Mouse (Mus musculus) forebrain, embryonic 12.5 days (tissue): ENCODE measurements around the gene Iqcf3. TPM values are rescaled to one million over a fixed set of nuclear protein-coding genes. Genes with fewer than 3 reads are reported as not detected.

Source experiments
- ATAC-seq: fragments of 200-750 bp; cut with Nextera tagmentation; 2 replicates; pipeline ENCODE4 v1.8.0; 2017; ENCODE audit warnings: moderate TSS enrichment; ENCODE audit not compliant: low FRiP score
- H3K27ac ChIP-seq: fragments of 300-500 bp; sonication (generic); 2 replicates; pipeline ENCODE4 v1.5.1; 2016; ENCODE audit warnings: mild to moderate bottlenecking
- H3K27me3 ChIP-seq: fragments of 300-500 bp; sonication (generic); 2 replicates; pipeline ENCODE4 v1.6.1; 2016; ENCODE audit warnings: mild to moderate bottlenecking
- H3K36me3 ChIP-seq: fragments of 300-500 bp; sonication (generic); replicated peaks from 2 replicates; pipeline ENCODE4 v1.6.1; 2016; ENCODE audit warnings: mild to moderate bottlenecking
- H3K4me1 ChIP-seq: fragments of 300-500 bp; sonication (generic); 2 replicates; pipeline ENCODE4 v1.6.1; 2016
- H3K4me2 ChIP-seq: fragments of 300-500 bp; sonication (generic); 2 replicates; pipeline ENCODE4 v1.6.1; 2016; ENCODE audit warnings: mild to moderate bottlenecking, moderate library complexity
- H3K4me3 ChIP-seq: fragments of 300-500 bp; sonication (generic); replicated peaks from 2 replicates; pipeline ENCODE4 v1.5.1; 2016; ENCODE audit warnings: mild to moderate bottlenecking
- H3K9ac ChIP-seq: fragments of 300-500 bp; sonication (generic); 2 replicates; pipeline ENCODE4 v1.6.1; 2016; ENCODE audit warnings: mild to moderate bottlenecking
- H3K9me3 ChIP-seq: fragments of 300-500 bp; sonication (generic); 2 replicates; pipeline ENCODE4 v1.6.1; 2016
- WGBS: fragments of 180-500 bp; shearing (Covaris S2); methylation state at CpG from one replicate; pipeline ENCODE4 v1.1.7; 2016; 5-methylcytosine and 5-hydroxymethylcytosine counted together
- polyA plus RNA-seq: library from polyadenylated mRNA; unstranded; fragments of >200 nt; fragmentation: Nextera tagmentation; extraction: Ambion mirVana; gene quantifications from 2 replicates; pipeline ENCODE4 v1.2.1, GENCODE M21; 2016

Gene Iqcf3
- polyA plus RNA-seq, 1 experiment from 2014 or later: not detected

GRCm38 (mm10) chr9:106457163-106457559, 104.3 kb downstream of the Iqcf3 start:
- peak overlapping the region; percentile 97 for H3K27ac ChIP-seq
- no peak for ATAC-seq
- H3K4me1 ChIP-seq: peaks cover 71% of the 10 kb centered on the region
- peaks cover 47% of the 10 kb centered on the region for H3K36me3 ChIP-seq
- H3K4me2 ChIP-seq: peak overlapping the region; percentile 96
- H3K27me3 ChIP-seq: peaks cover 3% of the 10 kb centered on the region; the same call in 1 of the 2 replicates
- H3K9ac ChIP-seq: peak overlapping the region; percentile 92
- H3K4me3 ChIP-seq: peak overlapping the region; percentile 78
- no peaks in the 10 kb centered on the region for H3K9me3 ChIP-seq
- WGBS: 37% methylated on average over 9 of the region's 9 CpGs

GRCm38 (mm10) chr9:106456325-106457162, 104.9 kb downstream of the Iqcf3 start:
- H3K9ac ChIP-seq: peak overlapping the region; percentile 92
- H3K36me3 ChIP-seq: peaks cover 41% of the 10 kb centered on the region
- peak overlapping the region; percentile 96 for H3K4me2 ChIP-seq
- H3K4me1 ChIP-seq: peaks cover 78% of the 10 kb centered on the region
- H3K27ac ChIP-seq: peak overlapping the region; percentile 97
- peak overlapping the region; percentile 78 for H3K4me3 ChIP-seq
- no peaks in the 10 kb centered on the region for H3K9me3 ChIP-seq
- H3K27me3 ChIP-seq: no peaks in the 10 kb centered on the region
- WGBS: 23% methylated on average over 15 of the region's 15 CpGs
- ATAC-seq: peak; percentile 3; the same call in 1 of the 2 replicates

DNA sequence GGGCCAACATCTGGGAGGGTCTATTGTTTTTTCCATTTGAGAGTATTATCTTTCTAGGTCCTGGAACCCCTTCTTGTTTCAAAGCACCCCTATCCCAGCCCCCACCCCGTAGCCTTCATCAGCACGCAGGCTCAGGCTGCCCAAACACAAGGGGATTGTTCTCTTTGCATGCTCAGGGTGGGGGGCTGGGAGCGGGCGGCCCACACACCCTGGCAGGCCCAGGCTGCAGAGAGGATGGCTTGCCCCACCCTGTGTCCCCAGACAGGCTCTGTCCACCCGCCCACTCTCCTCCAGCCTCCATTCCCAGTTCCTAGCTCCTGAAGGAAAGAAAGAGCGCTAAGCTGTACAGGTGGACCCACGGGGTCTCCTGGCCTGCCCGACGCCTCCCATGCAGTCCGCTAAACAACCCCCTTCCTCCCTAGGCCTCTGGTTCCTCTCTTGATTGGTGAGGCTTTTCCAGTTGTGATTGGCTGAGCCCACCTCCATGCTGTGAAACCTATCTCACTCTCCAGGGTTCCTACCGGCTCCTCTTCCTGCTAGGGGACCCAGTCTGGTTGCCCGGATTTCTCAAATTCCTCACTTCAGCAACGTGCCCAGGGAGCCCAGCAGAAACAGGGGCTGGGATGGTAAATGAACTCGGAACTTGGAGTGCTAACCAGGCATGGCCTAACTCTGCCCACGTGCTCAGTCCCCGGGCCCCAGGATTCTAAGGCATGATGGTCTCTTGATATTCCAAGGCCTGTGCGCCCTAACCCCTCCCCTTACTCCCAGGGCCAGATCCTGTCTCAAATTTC, 106.3 kb downstream of the Iqcf3 start:
- ATAC-seq: peak; percentile 36; the same call in 1 of the 2 replicates
- no peaks in the 10 kb centered on the region for H3K27me3 ChIP-seq

DNA sequence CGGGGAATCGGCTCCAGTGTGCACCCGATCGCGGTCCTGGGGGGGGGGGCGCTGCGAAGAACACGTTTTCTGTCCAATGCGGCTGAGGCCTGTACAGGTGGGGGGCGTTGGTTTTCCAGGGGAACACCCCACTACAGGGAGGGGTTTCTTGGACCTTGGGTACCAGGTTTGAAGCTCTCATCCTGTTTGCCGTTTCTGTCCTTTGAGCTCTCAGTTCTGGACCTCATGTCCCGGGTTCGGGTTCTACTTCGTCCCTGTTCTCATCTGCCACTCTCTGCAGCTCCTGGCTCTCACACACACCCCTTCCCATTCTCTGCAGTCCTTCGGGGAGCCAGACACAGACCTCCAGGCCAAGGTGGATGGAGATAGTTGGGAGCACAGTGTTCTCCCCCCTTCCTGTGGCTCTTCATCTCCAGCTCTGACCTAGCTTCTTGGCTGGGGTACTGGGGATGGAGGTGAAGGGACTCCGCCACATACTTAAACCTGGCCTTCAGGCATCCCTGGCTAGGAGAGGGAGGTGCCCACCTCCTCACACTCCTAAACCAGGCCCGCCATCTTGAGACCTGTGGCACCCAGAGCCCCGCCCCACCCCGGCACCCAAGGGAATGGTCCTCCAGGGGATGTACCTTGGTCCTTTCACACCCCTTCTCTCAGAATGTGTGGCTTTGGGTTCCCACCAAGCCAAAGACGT, 107.2 kb downstream of the Iqcf3 start:
- peaks cover 76% of the 10 kb centered on the region for H3K4me1 ChIP-seq
- peak overlapping the region; percentile 97 for H3K27ac ChIP-seq
- H3K36me3 ChIP-seq: peaks cover 18% of the 10 kb centered on the region
- peak overlapping the region; percentile 92 for H3K9ac ChIP-seq
- no peaks in the 10 kb centered on the region for H3K27me3 ChIP-seq
- H3K4me2 ChIP-seq: peak overlapping the region; percentile 96
- 2% methylated on average over 10 of the region's 20 CpGs for WGBS
- ATAC-seq: peak; percentile 8; the same call in 1 of the 2 replicates
- H3K4me3 ChIP-seq: peak overlapping the region; percentile 78
- no peaks in the 10 kb centered on the region for H3K9me3 ChIP-seq

More for the DNA sequence above, 106.3 kb downstream of the Iqcf3 start:
- Histone ChIP-seq H3K9me3 (no peaks in the 10 kb centered on the region), H3K4me1 (peaks cover 84% of the 10 kb centered on the region), H3K4me2 (peak overlapping the region; percentile 96), H3K27ac (peak overlapping the region; percentile 97), H3K9ac (peak overlapping the region; percentile 92), H3K4me3 (peak overlapping the region; percentile 78), H3K36me3 (peaks cover 27% of the 10 kb centered on the region)
- 0% methylated on average over 17 of the region's 17 CpGs for WGBS

DNA sequence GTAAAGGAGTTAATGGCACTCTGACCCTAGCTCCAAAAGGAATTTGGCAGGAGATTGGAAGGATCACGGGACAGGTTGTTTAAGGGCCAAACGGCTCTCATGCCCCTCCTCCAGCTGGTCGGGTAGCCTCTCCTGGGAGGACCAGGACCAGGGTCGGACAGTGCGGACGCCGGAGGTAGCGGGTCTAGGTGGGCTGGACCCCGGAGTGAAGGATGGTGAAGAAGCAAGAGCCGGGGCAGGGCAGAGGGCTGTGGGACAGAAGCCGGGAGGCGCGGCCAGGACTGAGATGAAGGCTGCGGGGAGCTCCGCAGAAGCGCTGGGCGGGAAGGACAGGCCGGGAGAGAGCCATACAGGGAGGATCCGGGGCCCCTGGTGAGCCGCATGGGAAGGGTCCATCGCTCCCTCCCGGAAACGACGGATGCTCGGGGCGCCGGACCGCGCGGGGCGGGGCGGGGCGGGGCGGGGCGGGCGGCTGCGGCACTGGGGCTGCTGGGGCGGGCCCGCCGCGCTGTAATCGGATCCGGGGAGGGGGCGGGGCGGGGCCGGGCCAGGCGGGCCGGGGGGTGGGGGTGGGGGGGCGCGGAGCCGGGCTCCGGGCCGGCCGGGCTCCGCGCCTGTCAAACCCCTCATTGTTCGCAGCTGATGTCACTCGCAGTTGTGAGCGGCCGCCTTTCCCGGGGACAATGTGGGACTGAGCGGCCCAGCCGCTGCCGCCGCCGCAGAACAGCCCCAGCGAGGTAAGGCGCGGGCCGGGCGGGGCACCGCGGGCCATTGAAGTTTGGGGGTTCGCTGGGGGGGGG, 108.0 kb downstream of the Iqcf3 start, which contains the start of gene Pcbp4:
Gene Pcbp4, plus strand, starts transcription at position 21 of the 800 bp plus-strand sequence.
- Histone ChIP-seq H3K27me3 (no peaks in the 10 kb centered on the region), H3K27ac (peak within 1 kb of the TSS; percentile 97), H3K9me3 (no peaks in the 10 kb centered on the region), H3K36me3 (peaks cover 16% of the 10 kb centered on the region), H3K4me3 (peak within 1 kb of the TSS; percentile 78), H3K4me1 (peaks cover 77% of the 10 kb centered on the region), H3K9ac (peak within 1 kb of the TSS; percentile 92), H3K4me2 (peak within 1 kb of the TSS; percentile 96)
- peak; percentile 80 for ATAC-seq
- 0% methylated on average over 44 of the region's 74 CpGs for WGBS

Other genes starting within 250 kb of the Iqcf3 start
- 12.1 and 16.3 TPM in 2 replicates for gene Dusp7, start 193.0 kb downstream of the Iqcf3 start, polyA plus RNA-seq
- 757 and 770 TPM in 2 replicates for gene Rpl29, start 132.2 kb downstream of the Iqcf3 start, polyA plus RNA-seq
- gene Acy1, start 123.3 kb downstream of the Iqcf3 start, polyA plus RNA-seq: 38.0 and 42.6 TPM in 2 replicates
- gene Abhd14b, start 114.2 kb downstream of the Iqcf3 start, polyA plus RNA-seq: 4.4 TPM in 2 replicates
- gene Abhd14a, start 114.0 kb downstream of the Iqcf3 start, polyA plus RNA-seq: 37.7 and 39.0 TPM in 2 replicates
- 299 and 311 TPM in 2 replicates for gene Pcbp4, start 108.3 kb downstream of the Iqcf3 start, polyA plus RNA-seq
- 0.26 and 0.55 TPM in 2 replicates for gene Gpr62, start 95.7 kb downstream of the Iqcf3 start, polyA plus RNA-seq
- 52.3 and 56.0 TPM in 2 replicates for gene Rrp9, start 85.7 kb downstream of the Iqcf3 start, polyA plus RNA-seq
- gene Parp3, start 84.7 kb downstream of the Iqcf3 start, polyA plus RNA-seq: 0.83 and 1.3 TPM in 2 replicates
- gene Iqcf1, start 61.7 kb downstream of the Iqcf3 start, polyA plus RNA-seq: not detected in 2 replicates
- gene Iqcf5, start 47.1 kb downstream of the Iqcf3 start, polyA plus RNA-seq: not detected in 2 replicates
- not detected in 2 replicates for gene Iqcf4, start 9.4 kb upstream of the Iqcf3 start, polyA plus RNA-seq
- not detected in 2 replicates for gene Iqcf6, start 65.0 kb upstream of the Iqcf3 start, polyA plus RNA-seq
- gene Grm2, start 94.5 kb upstream of the Iqcf3 start, polyA plus RNA-seq: 3.4 and 5.7 TPM in 2 replicates
- 24.9 and 30.4 TPM in 2 replicates for gene Tex264, start 124.3 kb upstream of the Iqcf3 start, polyA plus RNA-seq
- 11.2 and 12.3 TPM in 2 replicates for gene Rad54l2, start 227.6 kb upstream of the Iqcf3 start, polyA plus RNA-seq